Mouse (Mus musculus) MEL (cell line): ENCODE data around the gene Itsn2. TPM values are rescaled to one million over a fixed set of nuclear protein-coding genes. Genes with fewer than 3 reads are reported as not detected.

ENCODE experiments used
- DNase-seq: peaks from one replicate; pipeline ENCODE4 v3.0.0; 2011; ENCODE audit warnings: low read depth, low spot score
- H3K27ac ChIP-seq: 2 replicates; pipeline ENCODE4 v1.5.1; 2012; ENCODE audit warnings: low read depth, mild to moderate bottlenecking, control low read depth, low read length, moderate library complexity; ENCODE audit not compliant: control insufficient read depth
- H3K27me3 ChIP-seq, 2 experiments: fragments of 150-350 bp in 1 of 2; sonication (generic) in 1 of 2; 2 replicates each; pipeline ENCODE4 v1.6.1; 2012; ENCODE audit warnings: low read length in 2 of 2, mild to moderate bottlenecking in 2 of 2, improper control_type of control experiment in 1 of 2, moderate library complexity in 1 of 2; ENCODE audit not compliant: insufficient read depth in 2 of 2, control insufficient read depth in 1 of 2
- H3K36me3 ChIP-seq, 2 experiments: 2 replicates each; pipeline ENCODE4 v1.6.1; 2012 to 2014; ENCODE audit warnings: low read length in 2 of 2, improper control_type of control experiment in 1 of 2, inconsistent platforms in 1 of 2, mild to moderate bottlenecking in 1 of 2; ENCODE audit not compliant: insufficient read depth in 2 of 2, control insufficient read depth in 1 of 2
- H3K4me1 ChIP-seq, 2 experiments: fragments of 150-350 bp in 1 of 2; sonication (generic) in 1 of 2; 2 replicates each; pipeline ENCODE4 v1.6.1; 2012; ENCODE audit warnings: low read length in 2 of 2, improper control_type of control experiment in 1 of 2, mild to moderate bottlenecking in 1 of 2; ENCODE audit not compliant: insufficient read depth in 2 of 2, control insufficient read depth in 1 of 2
- H3K4me3 ChIP-seq, 2 experiments: fragments of 150-350 bp in 1 of 2; sonication (generic) in 1 of 2; 2 replicates each; pipeline ENCODE4 v1.5.1; 2012; ENCODE audit warnings: low read depth in 2 of 2, low read length in 2 of 2, mild to moderate bottlenecking in 2 of 2, moderate library complexity in 2 of 2, control low read depth in 1 of 2, improper control_type of control experiment in 1 of 2; ENCODE audit not compliant: control insufficient read depth in 1 of 2, insufficient read depth in 1 of 2
- H3K79me2 ChIP-seq: 2 replicates; pipeline ENCODE4 v1.6.1; 2012; ENCODE audit warnings: mild to moderate bottlenecking, low read length, moderate library complexity; ENCODE audit not compliant: control insufficient read depth, poor library complexity, insufficient read depth
- H3K9ac ChIP-seq: 2 replicates; pipeline ENCODE4 v1.6.1; 2012; ENCODE audit warnings: low read depth, mild to moderate bottlenecking, control low read depth, low read length, moderate library complexity; ENCODE audit not compliant: control insufficient read depth, poor library complexity, severe bottlenecking
- H3K9me3 ChIP-seq: fragments of 150-350 bp; sonication (generic); replicated peaks from 2 replicates; pipeline ENCODE4 v1.6.1; 2012; ENCODE audit warnings: mild to moderate bottlenecking, low read length, improper control_type of control experiment, moderate library complexity; ENCODE audit not compliant: insufficient read depth
- CHD2 ChIP-seq: IDR thresholded peaks from 2 replicates; pipeline ENCODE4 v1.6.1; 2011; ENCODE audit warnings: low read length, improper control_type of control experiment
- CTCF ChIP-seq, 3 experiments: IDR thresholded peaks in 2 of 3; conservative IDR thresholded peaks in 1 of 3; 2 replicates each; pipeline ENCODE4 v1.5.1; 2011 to 2012; ENCODE audit warnings: low read length in 3 of 3, low read depth in 2 of 3, mild to moderate bottlenecking in 2 of 3, improper control_type of control experiment in 1 of 3, inconsistent platforms in 1 of 3, mixed read lengths in 1 of 3, moderate library complexity in 1 of 3; ENCODE audit not compliant: control insufficient read depth in 1 of 3, insufficient read depth in 1 of 3, poor library complexity in 1 of 3, severe bottlenecking in 1 of 3
- E2F4 ChIP-seq: IDR thresholded peaks from 2 replicates; pipeline ENCODE4 v1.6.1; 2011; ENCODE audit warnings: low read depth, low read length, improper control_type of control experiment, borderline replicate concordance
- ELF1 ChIP-seq: IDR thresholded peaks from 2 replicates; pipeline ENCODE4 v1.6.1; 2014; ENCODE audit warnings: low read depth, mild to moderate bottlenecking, inconsistent platforms, low read length, improper control_type of control experiment, moderate library complexity
- GABPA ChIP-seq: IDR thresholded peaks from 2 replicates; pipeline ENCODE4 v1.6.1; 2012; ENCODE audit warnings: low read depth, mild to moderate bottlenecking, inconsistent platforms, low read length, improper control_type of control experiment, moderate library complexity
- HCFC1 ChIP-seq: IDR thresholded peaks from 2 replicates; pipeline ENCODE4 v1.6.1; 2012; ENCODE audit warnings: low read depth, mild to moderate bottlenecking, inconsistent platforms, low read length, improper control_type of control experiment, moderate library complexity
- KAT2A ChIP-seq: conservative IDR thresholded peaks from 2 replicates; pipeline ENCODE4 v1.6.1; 2012; ENCODE audit warnings: low read depth, low read length, improper control_type of control experiment, inconsistent platforms
- MAX ChIP-seq: IDR thresholded peaks from 2 replicates; pipeline ENCODE4 v1.6.1; 2011; ENCODE audit warnings: low read length, improper control_type of control experiment
- MAZ ChIP-seq: IDR thresholded peaks from 2 replicates; pipeline ENCODE4 v1.6.1; 2012; ENCODE audit warnings: low read depth, mild to moderate bottlenecking, inconsistent platforms, low read length, improper control_type of control experiment
- MEF2A ChIP-seq: IDR thresholded peaks from 2 replicates; pipeline ENCODE4 v1.6.1; 2014; ENCODE audit warnings: low read depth, mild to moderate bottlenecking, inconsistent platforms, low read length, improper control_type of control experiment; ENCODE audit not compliant: poor library complexity, insufficient replicate concordance, severe bottlenecking; ENCODE audit errors: extremely low read depth
- MYB ChIP-seq: IDR thresholded peaks from 2 replicates; pipeline ENCODE4 v1.6.1; 2011; ENCODE audit warnings: mild to moderate bottlenecking, low read depth, low read length, improper control_type of control experiment
- NRF1 ChIP-seq: IDR thresholded peaks from 2 replicates; pipeline ENCODE4 v1.6.1; 2014; ENCODE audit warnings: low read depth, mild to moderate bottlenecking, inconsistent platforms, low read length, improper control_type of control experiment, moderate library complexity; ENCODE audit not compliant: poor library complexity, insufficient read depth, severe bottlenecking
- POLR2AphosphoS2 ChIP-seq: IDR thresholded peaks from 2 replicates; pipeline ENCODE4 v1.6.1; 2011; ENCODE audit warnings: low read length, improper control_type of control experiment
- POLR2AphosphoS5 ChIP-seq: IDR thresholded peaks from 2 replicates; pipeline ENCODE4 v1.6.1; 2012; ENCODE audit warnings: low read depth, borderline replicate concordance, mild to moderate bottlenecking, inconsistent platforms, low read length, moderate library complexity, mixed read lengths
- RAD21 ChIP-seq: IDR thresholded peaks from 2 replicates; pipeline ENCODE4 v1.6.1; 2011; ENCODE audit warnings: mild to moderate bottlenecking, low read depth, low read length, improper control_type of control experiment
- RCOR1 ChIP-seq: IDR thresholded peaks from 2 replicates; pipeline ENCODE4 v1.6.1; 2012; ENCODE audit warnings: low read depth, mild to moderate bottlenecking, inconsistent platforms, low read length, improper control_type of control experiment
- TAL1 ChIP-seq: IDR thresholded peaks from 2 replicates; pipeline ENCODE4 v1.6.1; 2012; ENCODE audit warnings: mild to moderate bottlenecking, inconsistent platforms, low read length, moderate library complexity, mixed read lengths
- TCF12 ChIP-seq: IDR thresholded peaks from 2 replicates; pipeline ENCODE4 v1.6.1; 2014; ENCODE audit warnings: low read depth, mild to moderate bottlenecking, inconsistent platforms, low read length, improper control_type of control experiment, moderate library complexity
- USF2 ChIP-seq, 2 experiments: IDR thresholded peaks; 2 replicates each; pipeline ENCODE4 v1.6.1; 2011 to 2012; ENCODE audit warnings: improper control_type of control experiment in 2 of 2, low read length in 2 of 2, borderline replicate concordance in 1 of 2, inconsistent platforms in 1 of 2, low read depth in 1 of 2, mild to moderate bottlenecking in 1 of 2; ENCODE audit not compliant: insufficient read depth in 1 of 2
- polyA plus RNA-seq, 2 experiments: library from polyadenylated mRNA; stranded (reverse) in 1 of 2; unstranded in 1 of 2; fragments of >175 nt in 1 of 2; fragments of >200 nt in 1 of 2; gene quantifications; 2 replicates each; pipeline versions ENCODE4 v1.2.1 to v1.2.4; 2012; ENCODE audit warnings: low replicate concordance in 2 of 2, low read depth in 1 of 2; ENCODE audit not compliant: insufficient read length in 2 of 2, insufficient read depth in 1 of 2, missing spikeins in 1 of 2
- total RNA-seq: library from RNA; depleted of rRNA; stranded (reverse); fragments of 300-350 nt; gene quantifications from 2 replicates; pipeline ENCODE4 v1.2.3, GENCODE M21; 2012

The Itsn2 gene
- total and polyA plus RNA-seq, 3 experiments: 40.1 to 218 (median 47.5) TPM

DNA sequence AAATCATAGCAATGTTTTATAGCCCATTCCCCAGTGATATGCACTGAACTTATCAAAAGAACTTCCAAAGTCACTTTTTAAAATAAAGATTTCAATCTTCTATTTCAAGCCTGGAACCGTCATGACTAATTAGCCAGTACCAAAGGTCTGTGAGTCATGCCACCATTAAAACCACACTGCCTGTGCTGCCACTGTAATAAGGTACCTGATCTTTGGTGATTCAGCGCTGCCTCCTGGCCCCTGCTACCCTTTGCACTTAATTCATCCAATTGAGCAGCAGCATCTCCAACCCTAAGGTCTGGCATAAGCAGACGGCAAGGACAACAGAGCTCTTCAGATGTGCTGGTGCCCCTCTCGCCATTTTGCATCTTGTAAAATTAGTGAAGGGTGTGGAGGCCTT is 18.4 kb upstream of the Itsn2 start:
- TF ChIP-seq POLR2AphosphoS2 (no peak), RCOR1 (no peak), MAZ (no peak), GABPA (no peak), POLR2AphosphoS5 (no peak), USF2 (IDR thresholded peaks at IDR 0.05; ENCODE audit: borderline replicate concordance in 1 of 2, insufficient read depth in 1 of 2, low read depth in 1 of 2, low read length in 2 of 2) (no peak), CTCF (IDR thresholded peaks at IDR 0.05 in 2 of 3, conservative IDR thresholded peaks at IDR 0.05 in 1 of 3; ENCODE audit: control insufficient read depth in 1 of 3, insufficient read depth in 1 of 3, low read depth in 2 of 3, low read length in 3 of 3, poor library complexity in 1 of 3, severe bottlenecking in 1 of 3) (no peak), MAX (no peak), CHD2 (no peak)
- Histone ChIP-seq H3K27me3 (no peaks in the 10 kb centered on the region), H3K9me3 (no peaks in the 10 kb centered on the region), H3K4me3 (no peak overlapping the region), H3K27ac (no peak overlapping the region), H3K79me2 (no peaks in the 10 kb centered on the region), H3K36me3 (peaks cover 0 to 2% of the 10 kb centered on the region in 2 experiments; a peak in 2 of 4 replicates), H3K9ac (no peak overlapping the region), H3K4me1 (no peaks in the 10 kb centered on the region; a peak in 2 of 4 replicates)
- DNase-seq: no peak

GRCm38 (mm10) chr12:4582326-4582725 is 10.1 kb upstream of the Itsn2 start:
- no peak for DNase-seq
- TF ChIP-seq TAL1 (no peak), E2F4 (no peak), MYB (no peak), TCF12 (no peak), HCFC1 (no peak), KAT2A (no peak), MEF2A (no peak), ELF1 (no peak), POLR2AphosphoS2 (no peak), NRF1 (no peak), RAD21 (no peak)
- no peaks in the 10 kb centered on the region for H3K9me3 ChIP-seq

More at GRCm38 (mm10) chr12:4582326-4582725, 10.1 kb upstream of the Itsn2 start:
- Histone ChIP-seq H3K9ac (no peak overlapping the region), H3K36me3 (no peaks in the 10 kb centered on the region), H3K4me1 (no peaks in the 10 kb centered on the region), H3K79me2 (no peaks in the 10 kb centered on the region), H3K4me3 (no peak overlapping the region), H3K27ac (no peak overlapping the region), H3K27me3 (no peaks in the 10 kb centered on the region)
